In genomic region chr12:31056291-31056864, GRCm38 (mm10) we compare ENCODE assay signal across 30 mouse cellular contexts. TPM values are rescaled to one million over a fixed set of nuclear protein-coding genes. Genes with fewer than 3 reads are reported as not detected.
DNase-seq lines count a peak whose midpoint lies in the region; TF ChIP-seq lines count a peak whose summit lies in the region.
"Had no signal": no experiment of that assay in that cellular context is flagged by ENCODE, and none has a peak within 500 bp of the region (broad histone marks: within the 10 kb centered on the region; RNA-seq: fewer than 3 reads in every experiment).

No protein-coding gene starts in this region.

- H3K4me1 ChIP-seq in MEL (ENCODE audit: control insufficient read depth in 1 of 2, insufficient read depth in 2 of 2, low read length in 2 of 2): peaks cover 5 to 10% of the 10 kb centered on the region in 2 experiments
- H3K4me1 ChIP-seq: embryonic facial prominence, embryonic 12.5 days; embryonic facial prominence, embryonic 15.5 days; forebrain, embryonic 12.5 days; forebrain, embryonic 15.5 days; heart, embryonic 12.5 days; heart, embryonic 15.5 days had no signal

- H3K4me3 ChIP-seq in MEL (ENCODE audit: control insufficient read depth in 1 of 2, insufficient read depth in 1 of 2, low read depth in 2 of 2, low read length in 2 of 2) (peak overlapping the region; percentile 19 to 41; a peak in 2 of 4 replicates), myocyte (no peak overlapping the region)
- H3K4me3 ChIP-seq: embryonic facial prominence, embryonic 12.5 days; embryonic facial prominence, embryonic 15.5 days; erythroblast, embryonic 14.5 days; forebrain, embryonic 12.5 days; forebrain, embryonic 15.5 days; gastrocnemius, adult 2 months; heart, embryonic 12.5 days; heart, embryonic 15.5 days had no signal

- intact Hi-C loops in heart, postnatal 36 days (cut with DNase I): no loop called here

- no peak for TF ChIP-seq EP300 in MEL (IDR thresholded peaks at IDR 0.05; ENCODE audit: low read depth in 1 of 2, low read length in 2 of 2)

- no peak overlapping the region for H3K9ac ChIP-seq in MEL (ENCODE audit: control insufficient read depth, low read depth, low read length, poor library complexity, severe bottlenecking)
- H3K9ac ChIP-seq: embryonic facial prominence, embryonic 12.5 days; embryonic facial prominence, embryonic 15.5 days; forebrain, embryonic 12.5 days; forebrain, embryonic 15.5 days; heart, embryonic 12.5 days; heart, embryonic 15.5 days; hindbrain, embryonic 14.5 days had no signal

- H3K4me2 ChIP-seq in myocyte (ENCODE audit: low read depth): peak overlapping the region; percentile 52
- H3K4me2 ChIP-seq: embryonic facial prominence, embryonic 12.5 days; embryonic facial prominence, embryonic 15.5 days; forebrain, embryonic 12.5 days; forebrain, embryonic 15.5 days; heart, embryonic 12.5 days; heart, embryonic 15.5 days; hindbrain, embryonic 14.5 days had no signal

- H3ac ChIP-seq in myocyte (ENCODE audit: control insufficient read depth, insufficient read length): no peak overlapping the region

- H3K36me3 ChIP-seq in MEL (ENCODE audit: control insufficient read depth in 1 of 2, insufficient read depth in 2 of 2, low read length in 2 of 2) (peaks cover 0 to 9% of the 10 kb centered on the region in 2 experiments; a peak in 2 of 4 replicates), myocyte (ENCODE audit: control insufficient read depth, insufficient read depth) (no peaks in the 10 kb centered on the region)
- H3K36me3 ChIP-seq: embryonic facial prominence, embryonic 12.5 days; embryonic facial prominence, embryonic 15.5 days; forebrain, embryonic 12.5 days; forebrain, embryonic 15.5 days; heart, embryonic 12.5 days; heart, embryonic 15.5 days had no signal

- no peak for TF ChIP-seq POLR2A in MEL (IDR thresholded peaks at IDR 0.05; ENCODE audit: control insufficient read depth in 1 of 2, insufficient read depth in 1 of 2, low read depth in 1 of 2, low read length in 2 of 2, poor library complexity in 1 of 2)
- no peak for TF ChIP-seq POLR2A in myocyte (IDR thresholded peaks at IDR 0.05; ENCODE audit: insufficient read length, low read depth)

- no peak for TF ChIP-seq CTCF in MEL (IDR thresholded peaks at IDR 0.05 in 2 of 3, conservative IDR thresholded peaks at IDR 0.05 in 1 of 3; ENCODE audit: control insufficient read depth in 1 of 3, insufficient read depth in 1 of 3, low read depth in 2 of 3, low read length in 3 of 3, poor library complexity in 1 of 3, severe bottlenecking in 1 of 3)

- H3K79me2 ChIP-seq in MEL (ENCODE audit: control insufficient read depth, insufficient read depth, low read length, poor library complexity) (no peaks in the 10 kb centered on the region), myocyte (ENCODE audit: control insufficient read depth, insufficient read depth) (no peaks in the 10 kb centered on the region)

- TF ChIP-seq RAD21 in MEL (IDR thresholded peaks at IDR 0.05; ENCODE audit: low read depth, low read length): no peak

- DNase-seq in heart, adult 11 months: peak; percentile 71
- DNase-seq in heart, postnatal 36 days: no peak
- DNase-seq in 3T3-L1 (ENCODE audit: low read depth, low spot score) (peak; percentile 88), MEL (ENCODE audit: low read depth, low spot score) (peak; percentile 67)
- DNase-seq in layer of hippocampus, postnatal 25 days (ENCODE audit: extremely low spot score in 1 of 2, low spot score in 1 of 2): no peak
- DNase-seq in embryo, embryonic 11 days: no peak
- DNase-seq: adrenal gland, adult 8-10 months; adrenal gland, postnatal 25 days; cerebellum, adult 11-12 months; cerebellum, adult 8-10 months; cerebellum, postnatal 10 days; cerebellum, postnatal 36 days; gastrocnemius, adult 2 months; gastrocnemius, postnatal 14 days; heart, adult 18-20 months; heart, postnatal 10 days; heart, postnatal 4 days had no signal

- H3K9me3 ChIP-seq in MEL (replicated peaks; ENCODE audit: insufficient read depth, low read length): no peaks in the 10 kb centered on the region
- H3K9me3 ChIP-seq: embryonic facial prominence, embryonic 12.5 days; embryonic facial prominence, embryonic 15.5 days; forebrain, embryonic 12.5 days; forebrain, embryonic 15.5 days; heart, embryonic 12.5 days; heart, embryonic 15.5 days had no signal

- no peaks in the 10 kb centered on the region for H3K27me3 ChIP-seq in MEL (ENCODE audit: control insufficient read depth in 1 of 2, insufficient read depth in 2 of 2, low read length in 2 of 2)
- no peaks in the 10 kb centered on the region for H3K27me3 ChIP-seq in myocyte (ENCODE audit: control insufficient read depth, insufficient read depth, insufficient read length)
- H3K27me3 ChIP-seq: embryonic facial prominence, embryonic 12.5 days; embryonic facial prominence, embryonic 15.5 days; forebrain, embryonic 12.5 days; forebrain, embryonic 15.5 days; heart, embryonic 12.5 days; heart, embryonic 15.5 days had no signal

- no peak overlapping the region for H3K27ac ChIP-seq in MEL (ENCODE audit: control insufficient read depth, low read depth, low read length)
- H3K27ac ChIP-seq: embryonic facial prominence, embryonic 12.5 days; embryonic facial prominence, embryonic 15.5 days; forebrain, embryonic 12.5 days; forebrain, embryonic 15.5 days; gastrocnemius, adult 2 months; heart, embryonic 15.5 days; hindbrain, embryonic 14.5 days; hindbrain, postnatal 0 days had no signal

TF ChIP-seq in MEL, 35 proteins besides CTCF, POLR2A, EP300 and RAD21:
- TF ChIP-seq E2F4 (IDR thresholded peaks at IDR 0.05; ENCODE audit: borderline replicate concordance, low read depth, low read length) (no peak), BHLHE40 (IDR thresholded peaks at IDR 0.05; ENCODE audit: borderline replicate concordance, low read depth, low read length) (no peak), MXI1 (IDR thresholded peaks at IDR 0.05; ENCODE audit: low read depth, low read length) (no peak), POLR2AphosphoS5 (IDR thresholded peaks at IDR 0.05; ENCODE audit: borderline replicate concordance, low read depth, low read length) (no peak)

TF ChIP-seq in myocyte, 11 proteins besides CTCF, POLR2A, EP300 and RAD21:
- no peak for TF ChIP-seq MAX (IDR thresholded peaks at IDR 0.05; ENCODE audit: low read depth)

RNA-seq across cellular contexts. Expression of gene Fam110c, which starts 17.3 kb away (rescaled TPM):
- total RNA-seq in heart, postnatal 36 days (2021): under 1 TPM; 0.35 to 0.75 TPM
- 0.04 TPM in 1 of 2 replicates, not detected in the other for total RNA-seq in MEL (2012; rRNA removed)
- polyA plus RNA-seq in MEL (2012; ENCODE audit: insufficient read depth in 1 of 2, insufficient read length in 2 of 2, low read depth in 1 of 2, low replicate concordance in 2 of 2, missing spikeins in 1 of 2) (under 1 TPM in 1 of 2 experiments, not detected in 1; 0.40 TPM), myocyte (2012; fragmentation: generic; extraction: Trizol) (0.54 TPM)
- under 1 TPM in 1 of 2 experiments, not detected in 1; 0.07 TPM for total RNA-seq in layer of hippocampus, postnatal 25 days (2021)
- total RNA-seq: gastrocnemius, adult 2 months; gastrocnemius, postnatal 14 days had no signal
- polyA plus RNA-seq: activated CD4-positive, CD25-positive, alpha-beta regulatory T cell, adult 4 months; brain, embryonic 14.5 days; cortical plate, adult 2 months; erythroblast, embryonic 14.5 days; forebrain, embryonic 15.5 days; hindbrain, embryonic 14.5 days had no signal

Comparison
In these comparisons a context has a peak if more than half of its experiments do, and no peak if none do; other contexts are left out.
1. DNase-seq: peak in heart, adult 11 months (single experiment), 3T3-L1 (single experiment) and MEL (single experiment); none in heart, postnatal 36 days (0 of 2), layer of hippocampus, postnatal 25 days (0 of 2) and embryo, embryonic 11 days (single experiment).